Mouse (Mus musculus): ENCODE measurements around the gene Prkch. TPM values are rescaled to one million over a fixed set of nuclear protein-coding genes. Genes with fewer than 3 reads are reported as not detected.
A peak's percentile ranks its signal among the peaks of the same experiment; 100 is the strongest.

Prkch gene
- total RNA-seq, 4 experiments from 2014 or later = 11.8 to 20.1 (median 17.1) TPM

- no peak for DNase-seq
Measured at GRCm38 (mm10) chr12:73715954-73716731, 131.5 kb downstream of the Prkch start.

DNA sequence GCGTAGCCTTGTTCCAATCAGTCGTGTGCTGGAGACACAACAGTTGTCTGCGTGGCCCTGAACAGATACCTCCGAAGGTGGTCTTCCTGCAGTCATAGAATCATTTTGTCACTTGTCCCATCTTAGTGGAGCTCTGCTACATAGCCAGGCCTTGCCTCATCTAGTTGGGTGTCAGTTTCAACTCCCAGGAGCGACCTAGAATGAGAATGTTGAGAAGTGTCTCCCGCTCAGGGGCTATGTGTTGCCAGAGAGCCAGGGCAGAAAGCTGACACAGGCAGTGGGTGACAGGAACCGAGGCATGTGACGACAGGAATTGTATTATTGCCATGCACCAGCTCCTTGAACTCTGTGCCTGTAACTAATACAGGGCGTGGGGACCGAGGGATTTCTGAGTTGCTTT is 133.4 kb downstream of the Prkch start:
- no peak for DNase-seq

GRCm38 (mm10) chr12:73719816-73720215 is 135.2 kb downstream of the Prkch start:
- DNase-seq = no peak

GRCm38 (mm10) chr12:73720466-73720865 is 135.9 kb downstream of the Prkch start:
- no peak for DNase-seq

DNA sequence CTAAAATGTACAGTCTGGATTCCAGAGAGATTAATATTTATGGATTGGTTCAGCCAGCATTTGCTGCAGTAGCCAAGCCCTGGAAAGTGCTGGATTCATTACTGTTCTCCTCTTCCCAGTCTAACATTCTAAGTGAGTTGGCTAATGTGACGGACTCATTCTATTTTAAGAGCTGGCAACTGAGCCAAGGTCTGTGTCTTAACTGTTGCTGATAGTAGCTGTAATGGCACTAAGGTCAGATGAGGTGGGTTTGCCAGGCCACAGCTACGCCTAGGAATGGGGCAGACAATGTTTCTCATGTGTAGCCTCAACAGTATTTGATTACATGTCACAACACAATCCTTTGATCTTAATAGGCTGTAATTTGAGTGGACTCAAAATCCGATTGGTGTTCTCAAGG is 137.5 kb downstream of the Prkch start:
- peak; percentile 35 for DNase-seq

- no peak for DNase-seq
Measured at GRCm38 (mm10) chr12:73723067-73723466, 138.5 kb downstream of the Prkch start.

DNA sequence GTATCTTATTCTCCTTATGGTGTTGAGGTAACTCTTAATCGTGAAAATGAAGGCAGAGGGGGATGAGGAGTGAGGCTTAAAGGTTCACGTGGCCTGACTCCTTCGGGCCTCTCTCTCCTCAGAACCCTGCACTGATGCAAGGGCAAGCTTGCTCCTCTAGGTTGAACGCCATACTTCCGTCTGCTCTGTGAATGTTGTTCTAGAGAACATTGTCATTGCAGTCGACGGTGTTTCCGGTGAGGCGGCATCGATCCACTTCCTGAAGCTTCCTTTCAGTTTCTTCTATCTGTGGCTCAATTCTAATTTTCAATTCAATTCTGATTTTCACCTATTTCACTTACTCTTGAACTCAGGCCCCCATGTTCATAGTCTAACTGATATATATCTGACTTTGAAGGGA is 139.3 kb downstream of the Prkch start:
- no peak for DNase-seq

- peak; percentile 28 for DNase-seq
Measured at GRCm38 (mm10) chr12:73725825-73726604, 141.4 kb downstream of the Prkch start.

DNA sequence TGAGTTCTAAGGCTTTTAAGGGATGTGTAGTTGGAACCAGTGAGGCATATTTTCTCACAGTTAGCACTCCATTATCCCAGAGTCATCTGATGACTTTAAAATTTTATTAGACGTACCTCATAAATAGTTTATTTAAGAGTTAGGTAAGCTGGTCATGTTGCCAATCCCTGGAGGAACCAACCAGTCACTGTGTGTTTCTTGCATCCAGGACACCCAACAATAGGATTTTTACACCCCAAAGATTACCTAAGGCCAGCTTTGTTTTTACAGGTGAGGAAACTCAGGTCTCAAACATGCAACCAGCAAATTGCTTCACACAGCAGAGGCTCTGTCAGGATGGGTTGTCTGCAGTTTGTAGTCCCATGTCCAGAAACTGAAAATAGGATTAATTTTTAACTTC is 142.4 kb downstream of the Prkch start:
- no peak for DNase-seq

DNA sequence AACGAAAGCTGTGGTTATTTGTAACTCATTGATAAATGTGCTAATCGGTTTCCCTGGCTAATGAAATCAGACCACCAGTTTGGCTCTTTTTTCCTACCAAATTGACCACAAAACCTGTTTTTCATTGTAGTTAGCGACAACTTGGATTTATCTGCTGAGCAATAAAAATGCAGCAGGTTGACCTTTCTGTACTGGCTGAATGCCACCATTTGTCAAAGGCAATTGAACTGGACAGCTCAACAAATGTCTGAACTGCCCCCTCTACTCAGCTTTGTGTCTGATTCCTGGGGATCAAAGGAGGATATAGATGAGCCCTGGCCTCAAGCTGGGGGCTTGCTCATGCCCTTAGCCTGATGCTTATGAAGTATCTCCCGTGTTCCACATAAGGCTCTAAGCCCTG is 146.0 kb downstream of the Prkch start:
- DNase-seq = peak; percentile 43

GRCm38 (mm10) chr12:73731093-73731492 is 146.5 kb downstream of the Prkch start:
- no peak for DNase-seq

GRCm38 (mm10) chr12:73731848-73732540 is 147.4 kb downstream of the Prkch start:
- no peak for DNase-seq

DNA sequence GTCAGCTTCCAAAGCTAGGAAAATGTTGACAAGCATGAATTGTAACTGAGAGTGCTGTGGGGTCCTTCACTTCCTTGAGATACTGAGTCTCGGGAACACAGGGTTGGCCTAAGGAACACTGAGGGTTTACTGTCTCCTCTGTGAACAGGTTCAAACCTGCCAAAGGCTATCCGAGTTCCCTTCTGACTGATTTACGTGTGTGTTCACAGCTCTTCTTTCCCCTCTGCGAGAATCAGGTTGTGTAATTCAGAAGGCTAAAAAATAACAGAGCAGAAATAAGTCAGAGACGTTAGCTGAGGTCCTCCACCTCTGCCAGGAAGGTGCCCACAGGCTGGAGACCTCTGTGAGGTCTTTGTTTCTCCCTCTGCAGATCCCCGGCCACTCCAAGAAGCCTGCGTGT is 148.3 kb downstream of the Prkch start:
- no peak for DNase-seq

DNA sequence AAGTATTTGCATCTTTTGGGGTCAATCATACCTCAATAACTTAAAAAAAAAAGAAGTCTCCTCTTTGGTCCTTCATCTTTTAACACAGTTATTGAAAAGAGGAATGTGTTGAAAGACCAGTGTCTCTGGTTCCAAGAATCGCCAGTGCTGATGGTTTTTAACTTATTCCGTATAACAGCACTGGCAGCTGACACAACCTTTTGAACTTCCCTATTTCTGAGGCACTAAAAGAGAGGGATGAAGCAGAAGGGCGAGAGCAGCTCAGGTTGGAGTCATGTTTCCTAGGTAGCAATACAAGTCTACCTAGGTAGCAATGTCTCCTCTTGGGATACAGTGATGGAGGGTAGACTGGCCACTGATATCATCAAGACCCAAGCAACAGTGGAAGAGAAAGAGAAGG is 152.3 kb downstream of the Prkch start:
- DNase-seq = no peak

DNA sequence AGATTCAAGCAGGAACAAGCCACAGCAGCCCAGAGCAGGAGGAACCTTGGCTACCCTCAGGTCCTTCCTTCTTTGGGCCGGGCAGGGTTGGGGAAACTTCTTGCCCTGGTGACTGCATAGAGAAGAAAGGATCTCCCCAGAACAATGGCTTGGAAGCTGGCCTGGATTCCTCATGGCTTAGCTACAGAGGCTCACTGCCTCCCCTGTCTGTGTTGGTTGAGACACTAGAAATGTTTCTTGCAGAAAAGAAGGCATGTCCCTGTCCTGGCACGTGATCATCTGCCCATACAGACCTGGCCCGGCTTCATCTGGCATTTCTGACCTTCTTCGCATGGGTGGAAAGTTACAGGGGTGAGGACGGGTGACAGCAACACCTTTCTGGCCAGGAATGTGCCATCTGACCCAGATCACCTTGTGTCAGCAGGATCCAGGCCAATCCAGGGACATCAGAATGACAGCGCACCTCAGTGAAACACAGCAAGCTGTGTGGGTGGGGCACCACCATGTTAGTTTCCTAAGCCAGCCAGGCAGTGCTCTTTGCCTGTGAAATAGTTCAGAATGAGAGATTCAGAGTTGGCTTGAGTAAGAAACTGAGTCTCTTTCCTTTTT is 155.1 kb downstream of the Prkch start:
- no peak for DNase-seq

DNA sequence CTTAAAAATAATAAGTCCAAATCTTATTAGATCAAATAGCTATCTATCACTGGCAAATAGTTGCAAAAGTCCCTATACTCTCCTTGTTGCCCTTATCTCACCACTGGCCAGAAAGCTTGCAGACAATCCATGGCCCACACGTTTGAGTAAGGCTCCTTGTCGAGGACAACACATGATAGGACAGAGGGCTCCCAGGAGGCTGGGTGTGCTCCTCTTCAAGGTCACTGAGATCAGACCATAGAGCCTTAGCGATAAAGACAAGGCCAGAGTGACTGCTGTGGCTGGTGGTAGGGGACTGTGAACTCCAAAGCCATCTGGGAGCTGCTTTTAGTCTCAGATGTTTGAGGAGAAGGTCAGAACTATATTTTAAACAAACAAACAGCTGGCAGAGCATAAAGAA is 158.0 kb downstream of the Prkch start:
- DNase-seq = peak; percentile 38

DNA sequence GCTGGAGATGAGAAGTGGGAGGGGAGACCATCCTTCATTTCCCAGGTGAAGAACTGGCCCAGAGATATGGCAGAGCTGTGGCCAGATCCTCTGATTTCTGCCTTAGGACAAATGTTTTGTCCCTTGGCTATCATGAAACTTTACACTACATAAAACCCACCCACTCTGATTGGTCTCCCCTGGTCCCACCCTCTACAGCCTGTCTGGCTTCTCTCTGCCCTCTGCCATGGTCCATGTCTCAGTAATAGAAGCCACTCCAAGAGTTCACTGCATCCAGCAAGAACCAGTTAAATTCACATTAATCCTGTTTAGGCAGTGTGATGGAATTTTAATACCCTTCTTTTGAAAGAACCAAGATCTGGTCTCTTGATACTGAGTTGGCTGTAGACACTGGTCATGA is 158.5 kb downstream of the Prkch start:
- no peak for DNase-seq

GRCm38 (mm10) chr12:73746072-73746471 is 161.5 kb downstream of the Prkch start:
- DNase-seq = no peak

DNA sequence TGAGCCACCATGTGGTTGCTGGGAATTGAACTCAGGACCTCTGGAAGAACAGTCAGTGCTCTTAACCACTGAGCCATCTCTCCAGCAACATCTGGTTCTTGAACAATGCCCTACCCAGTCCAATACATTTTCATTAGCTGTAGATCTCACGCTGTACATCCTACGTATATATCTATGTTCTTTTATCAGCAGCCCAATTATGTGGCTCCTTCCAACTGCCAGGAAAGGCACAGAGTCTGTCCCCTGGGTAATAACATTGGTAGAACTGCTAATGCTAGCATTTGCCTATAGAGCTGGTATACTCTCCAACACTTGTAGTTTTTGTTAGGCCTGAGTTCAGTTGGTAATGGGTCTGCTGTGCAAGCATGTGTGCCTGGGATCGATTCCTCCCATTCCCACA is 163.8 kb downstream of the Prkch start:
- DNase-seq = no peak

- DNase-seq = no peak
Measured at GRCm38 (mm10) chr12:73754476-73755150, 170.0 kb downstream of the Prkch start.

GRCm38 (mm10) chr12:73755646-73756045 is 171.1 kb downstream of the Prkch start:
- DNase-seq = no peak

DNA sequence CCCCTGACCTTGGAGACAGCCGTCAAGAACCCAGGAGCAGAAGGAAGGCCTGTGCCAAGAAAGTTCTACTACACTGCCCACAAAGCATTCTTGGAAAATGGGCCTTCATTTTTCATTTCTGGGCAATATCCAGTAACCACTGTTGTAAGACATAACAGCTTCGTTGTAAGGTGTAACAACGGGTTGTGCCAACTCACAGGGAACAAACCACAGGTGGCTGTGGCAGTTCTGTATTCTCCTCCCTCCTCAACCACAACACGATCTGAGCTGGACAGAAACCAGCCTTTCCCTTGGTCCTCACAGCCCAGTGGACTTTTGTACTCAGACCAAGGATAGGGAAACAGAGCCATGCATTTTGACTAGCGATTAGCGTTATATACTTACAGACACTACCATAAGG is 171.9 kb downstream of the Prkch start:
- no peak for DNase-seq

Measured in adrenal gland, adult 8-10 months (tissue).